Mouse (Mus musculus): ENCODE measurements around the gene Elfn2.

Gene Elfn2

GRCm38 (mm10) chr15:78720532-78720931, 2.0 kb upstream of the Elfn2 start:
- peak; percentile 59 to 63 for DNase-seq

- DNase-seq, result peak; percentile 44 to 54
These were observed 1.5 kb upstream of the Elfn2 start for GRCm38 (mm10) chr15:78720094-78720493.

- no peak for DNase-seq
These were observed 845 bp upstream of the Elfn2 start for GRCm38 (mm10) chr15:78719416-78719815.

- DNase-seq, result no peak
These were observed 1.6 kb downstream of the Elfn2 start for GRCm38 (mm10) chr15:78716936-78717335.

- DNase-seq, result no peak
These were observed 2.7 kb downstream of the Elfn2 start for GRCm38 (mm10) chr15:78715856-78716255.

- DNase-seq, result no peak
These were observed 4.8 kb downstream of the Elfn2 start for GRCm38 (mm10) chr15:78713751-78714150.

- no peak for DNase-seq
These were observed 6.0 kb downstream of the Elfn2 start for GRCm38 (mm10) chr15:78712335-78713258.

GRCm38 (mm10) chr15:78711935-78712334, 6.6 kb downstream of the Elfn2 start:
- DNase-seq, result no peak

GRCm38 (mm10) chr15:78710634-78711033, 7.9 kb downstream of the Elfn2 start:
- no peak for DNase-seq

- DNase-seq, result no peak
These were observed 8.8 kb downstream of the Elfn2 start for GRCm38 (mm10) chr15:78709767-78710166.

GRCm38 (mm10) chr15:78706630-78707029, 11.9 kb downstream of the Elfn2 start:
- no peak for DNase-seq

- DNase-seq, result peak; percentile 17 to 34
These were observed 13.7 kb downstream of the Elfn2 start for GRCm38 (mm10) chr15:78704824-78705223.

GRCm38 (mm10) chr15:78704007-78704406, 14.6 kb downstream of the Elfn2 start:
- no peak for DNase-seq

GRCm38 (mm10) chr15:78700420-78700819, 18.2 kb downstream of the Elfn2 start:
- DNase-seq, result no peak

- no peak for DNase-seq
These were observed 19.1 kb downstream of the Elfn2 start for GRCm38 (mm10) chr15:78699513-78699912.

- no peak for DNase-seq
These were observed 20.0 kb downstream of the Elfn2 start for GRCm38 (mm10) chr15:78698491-78699135.

- no peak for DNase-seq
These were observed 20.5 kb downstream of the Elfn2 start for GRCm38 (mm10) chr15:78698084-78698483.

GRCm38 (mm10) chr15:78695745-78696144, 22.8 kb downstream of the Elfn2 start:
- DNase-seq, result no peak

GRCm38 (mm10) chr15:78692505-78692904, 26.1 kb downstream of the Elfn2 start:
- no peak for DNase-seq

- DNase-seq, result no peak
These were observed 27.9 kb downstream of the Elfn2 start for GRCm38 (mm10) chr15:78690716-78691115.

- no peak for DNase-seq
These were observed 31.7 kb downstream of the Elfn2 start for GRCm38 (mm10) chr15:78686910-78687309.

- DNase-seq, result no peak
These were observed 34.5 kb downstream of the Elfn2 start for GRCm38 (mm10) chr15:78684111-78684510.

- no peak for DNase-seq
These were observed 35.1 kb downstream of the Elfn2 start for GRCm38 (mm10) chr15:78683474-78683873.

- DNase-seq, result no peak
These were observed 36.8 kb downstream of the Elfn2 start for GRCm38 (mm10) chr15:78681781-78682180.

Data from lung, adult 18-20 months (tissue).